Mouse (Mus musculus) hindlimb bud, embryonic 11.5 days (tissue): ENCODE data around the gene Lenep.

ENCODE experiments used
- DNase-seq: peaks from one replicate; pipeline ENCODE4 v3.0.0-alpha.2; 2012; ENCODE audit warnings: low read depth, low spot score; ENCODE audit errors: extremely low spot score

Lenep gene

DNA sequence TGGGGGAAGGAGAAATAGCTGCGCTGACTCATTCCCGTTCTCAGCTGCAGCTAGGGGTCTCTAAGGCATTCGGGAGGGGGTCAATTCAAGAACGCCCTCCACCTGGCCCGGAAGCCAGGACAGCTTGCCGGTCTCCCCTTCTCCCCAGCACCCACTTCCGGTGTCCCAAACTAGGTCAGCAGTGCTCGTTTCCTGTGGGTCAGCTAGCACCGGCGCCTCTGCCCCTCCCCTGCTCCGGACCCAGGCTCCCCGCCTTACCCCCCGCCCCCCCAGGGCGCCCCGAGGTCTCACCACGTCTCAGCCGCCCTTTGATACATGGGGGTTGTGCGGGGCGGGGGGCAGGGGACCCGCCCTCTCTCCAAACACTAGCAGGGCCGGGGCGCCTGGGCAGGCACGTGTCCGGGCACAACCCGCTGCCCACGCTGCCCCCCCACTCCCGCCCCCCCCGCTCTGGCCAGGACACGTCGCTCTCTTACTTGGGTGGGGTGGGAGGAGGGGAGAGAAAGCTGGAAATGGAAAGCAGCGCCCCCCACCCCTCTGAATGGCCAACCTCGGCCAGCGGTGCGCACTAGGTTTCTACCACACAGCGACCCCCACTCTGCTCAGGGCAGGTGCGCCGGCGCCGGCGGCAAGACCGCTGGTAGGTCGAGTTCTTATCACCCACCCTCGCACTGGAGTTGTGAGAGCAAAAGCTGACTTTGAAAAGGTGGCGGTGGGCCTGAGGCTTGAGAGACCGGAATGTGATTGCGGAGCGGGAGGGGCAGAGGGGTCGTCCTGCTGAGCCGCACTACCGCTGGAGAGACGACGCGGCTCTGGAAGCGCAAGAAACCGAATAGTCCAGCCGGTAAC, 10.7 kb downstream of the Lenep start:
- no peak for DNase-seq

DNA sequence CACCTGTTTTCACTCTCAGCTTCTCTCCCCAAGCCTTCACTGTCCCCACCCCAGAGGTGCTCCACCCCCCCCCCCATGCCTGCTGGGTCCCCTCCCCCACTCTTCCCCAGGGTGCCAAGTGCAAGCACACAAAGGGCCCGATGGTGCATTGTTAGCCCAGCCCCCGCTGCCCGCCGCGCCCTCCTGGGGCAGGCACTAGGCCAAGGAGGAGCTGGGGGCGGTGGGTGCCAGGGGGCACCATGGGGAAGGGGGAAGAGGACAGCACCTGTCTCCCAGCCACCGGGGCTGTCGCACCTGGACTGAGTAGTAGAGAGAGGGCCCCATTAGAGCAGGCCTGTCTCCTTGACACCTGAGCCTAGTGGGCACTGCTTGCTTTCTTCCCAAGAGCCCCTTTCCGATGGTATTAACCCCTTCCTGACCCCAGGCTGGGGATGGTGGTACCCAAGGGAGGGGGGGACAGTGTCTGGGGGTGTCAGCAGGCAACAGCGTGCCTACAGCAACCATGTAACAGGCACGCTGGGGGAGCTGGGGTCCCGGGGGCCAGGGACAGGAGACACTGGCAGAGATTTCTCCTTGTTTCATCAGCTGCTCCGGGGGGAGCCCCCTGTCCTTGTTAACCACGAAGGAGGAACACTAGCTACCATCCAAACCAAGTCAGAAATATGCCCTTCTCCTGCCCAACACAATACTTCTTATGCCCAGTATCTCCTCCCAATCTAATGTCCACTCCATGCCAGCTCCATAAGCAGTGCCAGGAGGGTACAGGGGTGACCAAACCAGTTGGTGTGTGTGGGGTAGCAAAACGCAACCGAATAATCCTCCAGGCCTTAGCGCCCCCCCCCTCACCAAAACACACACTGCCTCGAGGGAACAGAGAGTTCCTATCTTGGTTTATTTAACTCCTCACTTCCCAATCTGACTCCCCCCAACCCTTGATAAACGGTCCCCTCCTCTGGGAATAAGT, 11.6 kb downstream of the Lenep start:
- no peak for DNase-seq

DNA sequence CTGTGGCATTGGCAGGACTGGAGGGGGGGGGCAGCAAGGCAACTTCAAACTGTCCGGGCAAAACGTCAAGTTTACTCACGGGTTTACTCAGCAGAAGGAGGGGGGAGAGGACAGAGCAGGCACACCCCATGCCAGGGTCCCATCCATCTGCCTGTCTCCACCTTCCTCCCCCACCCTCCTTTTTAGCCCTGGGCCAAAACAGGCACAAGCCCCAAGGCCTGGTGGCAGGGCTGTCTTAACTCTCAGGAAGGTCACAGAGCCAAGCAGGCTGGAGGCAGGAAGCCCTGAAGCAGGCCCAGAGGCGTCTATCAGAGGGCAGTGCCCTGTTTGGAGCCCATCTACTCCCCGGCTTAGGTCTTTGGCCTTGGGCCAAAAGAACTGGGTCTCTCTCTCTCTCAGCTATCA, 12.5 kb downstream of the Lenep start:
- no peak for DNase-seq

DNA sequence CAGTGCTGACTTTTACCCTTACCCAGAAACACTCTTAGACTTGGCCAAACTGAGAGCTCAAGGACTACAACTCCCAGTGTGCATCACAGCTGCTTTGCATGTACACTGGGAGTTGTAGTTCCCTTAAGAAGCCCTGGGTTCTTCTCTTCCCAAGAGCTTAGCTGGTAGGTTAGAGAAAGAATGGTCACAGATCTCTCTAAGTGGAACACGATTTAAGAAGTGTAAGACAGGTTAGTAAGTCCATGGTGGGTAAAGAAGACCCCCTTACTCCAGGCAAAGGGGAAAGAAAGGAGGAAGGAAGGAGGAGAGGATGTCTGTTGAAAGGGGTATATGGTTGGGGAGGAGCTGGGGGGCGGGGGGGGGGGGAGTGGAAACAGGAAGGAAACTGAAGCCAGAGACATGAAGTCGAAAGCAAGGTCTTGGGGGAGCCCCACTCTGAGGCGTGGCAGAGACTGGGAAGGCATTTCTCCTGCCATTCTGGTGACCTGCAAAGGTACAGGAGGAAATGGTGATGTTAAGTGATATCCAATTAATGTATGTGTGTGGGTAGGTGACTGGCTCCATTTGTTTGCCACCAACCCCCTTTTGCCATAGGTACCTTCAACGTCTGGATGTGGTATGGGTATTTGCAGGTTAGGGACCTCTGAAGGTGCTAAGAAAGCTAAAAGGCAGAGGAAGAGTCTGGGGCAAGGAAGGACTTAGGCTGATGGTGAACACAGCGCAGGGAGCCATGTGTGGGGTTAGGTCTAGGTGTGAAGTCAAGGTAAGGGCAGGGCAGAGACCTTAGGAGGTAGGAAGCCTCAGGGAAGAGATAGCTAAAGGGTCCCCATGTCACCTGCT, 13.5 kb downstream of the Lenep start:
- no peak for DNase-seq

DNA sequence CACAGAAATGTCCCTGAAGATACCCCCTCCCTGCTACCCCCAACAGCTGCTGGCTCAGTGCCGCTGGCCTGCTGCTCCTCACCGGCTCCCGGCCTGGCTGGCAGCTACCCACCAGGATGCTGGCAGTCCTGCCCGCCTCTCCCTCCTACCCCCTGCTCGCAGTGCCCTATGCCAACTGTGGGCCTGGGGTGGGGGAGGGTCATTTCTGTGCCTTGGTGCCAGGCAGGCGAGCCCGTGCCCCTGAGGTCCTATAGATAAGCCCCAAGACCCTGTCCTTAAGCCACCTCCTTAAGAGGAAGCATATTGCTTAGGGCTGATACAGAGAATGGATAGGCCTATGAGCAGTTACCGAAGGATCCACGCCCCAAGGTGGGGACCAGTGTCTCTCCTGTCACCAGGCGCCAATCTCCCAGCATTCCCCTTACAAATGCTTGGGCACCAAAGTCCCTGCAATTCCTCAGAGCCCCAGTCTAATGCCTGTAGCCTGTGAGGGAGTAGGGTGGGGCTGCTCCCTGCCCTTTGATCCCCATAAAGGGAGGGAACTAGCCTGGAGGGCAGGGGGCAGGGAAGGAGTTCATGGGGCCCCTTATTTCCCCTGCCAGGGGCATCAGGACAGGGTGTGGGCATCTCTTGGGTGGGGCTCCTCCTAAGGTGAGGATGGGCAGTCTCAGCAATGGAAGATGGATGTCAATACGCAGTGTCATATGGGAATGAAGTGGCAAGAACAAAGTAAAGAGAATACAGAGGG, 14.3 kb downstream of the Lenep start:
- DNase-seq = no peak

DNA sequence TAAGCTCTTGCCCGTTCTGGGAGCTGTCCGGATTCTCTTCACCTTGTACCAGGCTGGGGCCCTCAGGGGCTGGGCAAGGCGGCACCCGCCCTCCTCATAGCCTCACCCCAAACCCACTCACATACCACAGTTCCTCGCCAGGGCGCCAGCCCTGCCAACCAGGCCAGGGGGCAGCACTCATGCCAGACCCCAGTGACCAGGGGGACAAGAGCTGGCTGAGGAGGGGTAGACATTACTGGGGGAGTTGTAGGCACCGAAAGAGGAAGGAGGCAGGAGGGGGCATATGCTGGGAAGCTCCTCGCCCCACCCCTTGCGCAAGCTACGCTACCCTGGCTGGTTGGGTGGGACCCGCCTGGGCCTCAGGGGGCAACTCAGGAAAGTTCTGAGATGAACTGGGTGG, 15.0 kb downstream of the Lenep start:
- no peak for DNase-seq

DNA sequence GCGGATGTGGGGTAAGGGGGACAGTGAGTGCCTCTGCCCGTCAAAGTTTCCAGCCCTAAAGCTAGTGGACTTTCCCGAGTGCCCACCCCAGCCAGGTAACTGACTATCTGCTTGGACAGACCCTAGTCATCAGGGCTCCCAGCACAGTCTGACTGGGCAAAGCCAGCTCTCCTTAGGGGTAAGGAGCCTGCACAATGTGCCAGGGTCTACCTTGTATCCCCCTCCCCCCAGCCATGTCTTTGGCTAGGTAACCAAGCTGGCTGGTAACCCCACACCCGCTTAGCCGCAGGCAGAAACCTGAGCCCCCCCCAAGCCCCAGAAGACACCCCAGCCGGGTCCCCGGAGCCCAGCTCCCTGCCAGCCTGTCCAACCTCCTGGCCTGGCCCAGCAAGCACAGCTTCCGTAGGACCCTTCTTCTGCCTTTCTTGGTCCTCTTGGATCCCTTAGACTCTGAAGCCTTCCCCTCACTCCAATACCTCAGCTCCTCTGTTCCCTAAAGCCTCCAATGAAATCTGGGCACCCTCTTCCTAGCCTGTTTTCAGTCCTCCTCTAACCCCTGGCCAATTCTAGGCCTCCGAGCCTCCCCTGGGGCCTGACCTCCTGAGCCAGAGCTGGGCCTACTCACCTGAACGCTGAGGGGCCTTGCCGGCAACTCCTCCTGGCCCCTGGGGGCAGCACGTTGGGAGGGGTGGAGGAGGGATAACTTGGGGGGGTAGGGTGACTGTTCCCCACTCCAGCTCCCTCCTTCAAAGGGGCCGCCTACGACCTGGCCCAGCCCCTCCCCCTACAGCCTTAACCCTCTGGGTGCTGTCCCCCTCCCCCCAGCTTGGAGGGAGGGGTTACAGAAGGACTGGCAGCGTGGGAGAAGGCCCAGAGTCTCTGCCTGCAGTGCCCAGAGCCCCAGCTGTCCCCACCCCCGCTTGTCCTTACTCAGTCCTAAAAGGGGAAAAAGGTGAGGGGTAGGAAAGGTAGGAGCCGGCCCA, 15.9 kb downstream of the Lenep start:
- DNase-seq = no peak

DNA sequence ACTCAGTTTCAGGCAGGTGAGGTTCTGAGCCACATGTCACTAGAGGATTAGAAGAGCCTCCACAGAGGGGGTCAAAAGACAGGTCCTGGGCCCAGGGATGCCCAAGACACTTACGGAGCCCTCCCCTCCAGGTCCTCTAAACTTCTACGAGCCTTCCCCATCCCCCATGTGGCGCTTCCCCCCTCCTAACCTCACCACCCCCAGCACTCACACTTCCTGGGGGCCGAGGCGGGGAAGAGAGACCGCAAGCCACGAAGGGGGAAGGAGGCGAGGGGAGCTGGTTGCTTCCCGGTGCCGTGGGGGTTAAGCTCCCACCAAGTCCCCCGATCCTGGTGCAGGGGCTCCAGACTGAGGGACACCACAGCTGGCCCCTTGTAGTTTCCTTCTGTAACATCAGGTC, 17.1 kb downstream of the Lenep start:
- no peak for DNase-seq

DNA sequence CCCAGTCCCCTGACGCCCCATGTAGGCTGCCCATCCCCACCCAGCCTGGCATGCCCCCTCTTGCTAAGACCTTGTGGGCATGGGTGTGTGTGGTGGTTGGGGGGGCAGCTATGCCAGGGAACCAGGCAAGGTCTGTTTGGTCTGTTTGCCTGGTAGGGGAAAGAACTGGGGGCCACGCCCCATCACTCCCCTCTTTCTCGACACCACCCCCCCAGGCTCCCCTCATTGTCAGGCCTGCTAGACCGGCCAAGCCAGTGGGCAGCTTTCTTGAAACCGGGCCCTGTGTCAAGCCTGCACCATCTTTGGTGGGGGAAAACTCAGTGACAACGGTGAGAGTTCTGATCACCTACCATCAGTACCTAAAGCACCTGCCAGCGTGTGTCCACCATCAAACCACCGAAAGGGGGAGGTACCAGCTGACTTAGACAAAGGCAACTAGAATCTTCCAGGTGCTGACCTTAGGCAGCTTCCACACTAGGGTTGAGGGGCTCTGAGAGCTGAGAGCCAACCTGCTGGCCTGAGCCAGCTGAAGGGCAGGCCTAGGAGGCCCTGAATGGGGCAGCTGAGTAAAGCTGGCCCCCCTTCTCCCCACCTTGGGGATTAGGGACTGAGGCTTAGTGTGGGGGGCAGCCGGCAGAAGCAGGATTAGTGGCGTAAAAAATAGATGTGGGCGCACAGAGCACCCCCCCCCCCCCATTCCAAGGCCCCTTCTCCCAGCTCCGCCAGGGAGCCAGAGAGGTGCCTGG, 18.1 kb downstream of the Lenep start:
- no peak for DNase-seq

DNA sequence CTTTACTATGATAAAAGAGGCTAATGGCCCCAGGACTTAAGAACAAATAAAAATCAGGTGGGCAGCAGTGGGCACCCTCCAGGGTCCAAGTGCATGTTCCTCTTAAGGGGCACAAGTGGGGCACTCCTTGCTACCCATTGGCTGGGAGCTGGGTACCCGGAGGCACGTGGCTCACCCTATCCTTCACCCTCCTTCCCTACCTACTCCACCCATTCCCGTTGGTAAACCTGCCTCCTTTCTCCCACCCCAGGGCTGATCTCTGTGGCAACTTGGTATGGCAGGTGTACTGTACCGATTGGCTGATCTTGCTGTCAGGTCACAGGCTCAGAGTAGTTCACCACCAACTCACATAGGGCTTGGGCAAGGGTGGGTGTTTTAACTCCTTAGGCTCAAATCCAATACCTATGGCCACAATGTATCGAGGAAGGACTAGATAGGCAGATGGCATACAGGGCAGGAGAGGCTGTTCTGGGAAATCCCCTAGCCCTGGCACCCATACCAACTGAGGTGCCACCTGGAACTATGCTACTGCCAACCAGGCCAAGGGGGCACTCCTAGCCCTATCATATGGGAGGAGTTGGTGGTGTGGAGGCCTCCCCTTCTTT, 18.8 kb downstream of the Lenep start:
- no peak for DNase-seq

DNA sequence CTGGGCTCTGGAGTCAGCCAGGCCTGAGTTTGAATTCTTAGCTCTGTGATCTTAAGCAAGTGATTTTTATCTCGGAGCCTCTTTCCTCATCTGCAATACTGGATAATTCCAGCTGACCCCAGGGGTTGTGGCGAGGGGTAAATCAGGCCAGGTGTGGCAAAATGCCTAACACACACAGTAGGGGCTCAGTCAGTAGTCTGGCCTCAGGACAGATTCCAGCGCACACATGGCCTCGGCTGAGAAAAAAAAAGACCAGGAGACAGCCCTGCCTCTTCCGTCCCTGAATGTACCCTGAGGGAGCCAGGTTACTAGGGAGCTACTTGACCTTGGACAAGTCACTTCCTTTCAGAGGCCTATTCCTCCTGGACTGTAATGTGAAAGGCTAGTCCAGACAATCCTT, 19.6 kb downstream of the Lenep start:
- no peak for DNase-seq

DNA sequence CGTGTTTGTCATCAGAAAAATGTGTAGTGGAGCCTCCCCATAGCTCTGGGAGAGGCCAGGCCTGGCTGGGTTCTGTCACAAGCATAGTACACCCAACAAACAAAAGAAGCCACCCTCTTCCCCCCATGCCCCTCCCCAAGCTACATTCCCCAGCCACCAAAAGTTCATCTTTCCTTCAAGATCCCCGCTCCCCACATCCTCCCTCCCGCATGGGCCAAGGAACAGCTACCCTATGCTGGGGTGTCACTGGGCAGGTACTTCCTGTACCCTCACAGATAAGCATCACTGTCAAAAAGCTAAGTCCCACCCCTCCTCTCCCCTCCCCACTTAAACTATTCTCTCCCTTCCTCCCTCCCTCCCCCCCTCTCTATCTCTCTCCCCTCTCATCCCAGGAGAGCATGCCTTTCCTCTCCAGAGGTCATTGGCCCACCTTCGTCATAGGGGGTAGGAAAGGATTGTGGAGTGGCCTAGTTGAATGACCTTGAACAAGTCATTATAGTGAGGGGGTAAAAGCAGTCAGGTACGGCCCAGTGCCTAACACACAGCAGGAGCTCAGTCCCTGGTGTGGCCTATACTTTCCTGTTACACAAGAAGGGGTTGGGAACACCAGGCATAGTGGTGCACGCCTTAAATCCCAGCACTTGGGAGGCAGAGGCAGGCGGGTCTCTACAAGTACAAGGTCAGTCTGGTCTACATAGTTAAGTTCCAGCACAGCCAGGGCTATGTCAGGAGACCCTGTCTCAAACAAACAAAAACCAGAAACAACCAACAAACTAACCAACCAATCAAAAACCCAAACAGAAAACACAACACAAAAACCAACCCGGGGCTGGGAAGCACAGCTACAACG, 20.3 kb downstream of the Lenep start:
- no peak for DNase-seq

DNA sequence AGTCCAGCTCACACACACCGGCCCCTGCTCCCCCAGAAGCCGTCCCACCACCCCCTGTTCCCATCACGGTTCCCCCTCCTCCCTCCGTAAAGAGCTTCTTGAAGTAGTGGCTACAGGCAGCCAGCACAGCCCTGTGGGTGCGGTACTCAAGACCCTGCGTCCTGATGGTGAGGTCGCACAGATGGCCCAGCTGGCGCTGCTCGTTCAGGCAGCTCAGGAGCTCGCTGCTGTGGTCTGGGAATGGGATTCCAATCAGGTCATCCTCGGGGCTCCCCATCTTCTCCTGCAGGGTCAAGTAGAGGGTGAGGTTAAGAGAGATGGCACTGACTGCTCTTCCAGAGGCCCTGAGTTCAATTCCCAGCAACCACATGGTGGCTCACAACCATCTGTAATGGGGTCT, 21.4 kb downstream of the Lenep start:
- no peak for DNase-seq

DNA sequence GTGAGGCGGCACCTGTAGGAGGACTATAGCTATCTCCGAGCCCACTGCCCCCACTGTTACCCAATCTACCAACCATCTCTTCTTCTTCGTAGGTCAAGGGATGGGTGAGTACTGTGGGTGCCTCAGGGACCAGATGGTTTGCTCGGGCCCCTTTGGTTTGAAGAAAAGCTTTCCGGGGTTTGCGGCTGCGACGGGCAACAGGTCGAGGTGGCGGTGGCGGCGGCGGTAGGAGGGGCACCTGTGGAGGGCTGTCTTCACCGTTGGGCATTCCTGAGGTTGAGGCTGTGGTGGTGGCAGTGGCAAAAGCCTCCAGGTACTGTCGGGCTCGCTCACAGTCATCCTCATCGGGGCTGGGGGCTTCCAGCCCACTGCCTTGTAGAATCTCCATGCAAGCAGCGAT, 21.9 kb downstream of the Lenep start:
- no peak for DNase-seq

DNA sequence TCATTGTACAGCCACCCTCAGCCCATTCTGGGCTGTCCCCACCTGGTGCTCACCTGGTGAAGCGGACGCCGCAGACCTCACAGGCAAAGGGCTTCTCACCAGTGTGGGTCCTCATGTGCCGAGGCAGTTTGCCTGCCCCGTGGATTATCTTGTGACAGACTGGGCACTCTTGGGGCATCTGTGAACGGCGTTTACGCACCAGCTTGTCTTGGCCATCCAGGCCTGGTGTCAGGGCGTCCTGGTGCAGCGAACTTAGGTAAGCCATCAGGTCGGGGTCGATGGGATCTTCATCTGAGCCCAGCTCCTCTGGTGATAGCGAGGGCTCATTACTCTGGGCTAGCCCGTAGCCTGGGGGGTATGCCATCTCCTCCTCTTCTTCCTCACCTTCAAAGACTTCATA, 22.3 kb downstream of the Lenep start:
- no peak for DNase-seq

DNA sequence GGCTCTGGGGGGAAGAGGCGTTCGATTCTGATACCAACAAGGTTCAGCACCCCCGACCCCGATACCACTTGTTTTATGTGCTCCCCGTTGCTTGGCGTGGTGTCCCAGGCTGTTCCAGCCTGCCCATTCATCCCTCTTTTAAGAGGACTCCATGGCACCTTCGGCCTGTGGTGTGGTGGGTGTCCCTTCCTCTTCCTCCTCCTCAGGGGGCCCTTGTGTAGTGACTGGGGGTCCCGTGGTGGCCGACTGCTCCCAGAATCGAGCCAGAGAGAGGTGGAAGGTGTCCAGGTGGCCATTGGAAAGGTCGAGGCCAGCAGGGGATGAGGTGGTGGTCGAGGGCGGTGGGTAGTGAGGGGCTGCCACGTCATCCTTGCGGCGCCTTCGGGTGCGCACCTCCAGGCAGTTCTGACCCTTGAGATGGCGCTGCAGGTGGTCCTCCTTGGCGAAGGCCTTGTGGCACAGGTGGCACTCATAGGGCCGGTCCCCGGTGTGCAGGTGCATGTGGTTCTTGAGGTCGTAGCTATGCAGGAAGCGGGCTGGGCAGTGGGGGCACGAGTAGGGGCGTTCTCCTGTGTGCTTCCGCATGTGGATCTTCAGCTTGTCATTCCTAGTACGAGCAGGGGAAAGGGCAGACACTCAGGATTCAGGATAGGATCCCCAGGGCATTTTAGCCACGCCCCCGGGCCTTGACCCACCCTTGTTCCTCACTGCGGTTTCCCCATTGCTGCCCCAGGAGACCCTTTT, 23.0 kb downstream of the Lenep start:
- no peak for DNase-seq
